12 mouse cellular contexts compared by ENCODE assay signal in genomic region chr9:98939290-98939689, GRCm38 (mm10). TPM values are rescaled to one million over a fixed set of nuclear protein-coding genes. Genes with fewer than 3 reads are reported as not detected.
DNase-seq lines count a peak whose midpoint lies in the region; TF ChIP-seq lines count a peak whose summit lies in the region.
"Had no signal": no experiment of that assay in that cellular context is flagged by ENCODE, and none has a peak within 500 bp of the region (broad histone marks: within the 10 kb centered on the region; RNA-seq: fewer than 3 reads in every experiment).

No protein-coding gene starts in this region.

- WGBS in heart, adult 2 months, result 12% methylated on average over 2 of the region's 2 CpGs
- 17% methylated on average over 2 of the region's 2 CpGs for WGBS in lung, adult 2 months
- 22% methylated on average over 2 of the region's 2 CpGs for WGBS in embryonic facial prominence, embryonic 10.5 days

- no peak overlapping the region for H3K9ac ChIP-seq in heart, adult 2 months (ENCODE audit: low read depth, low read length)

- TF ChIP-seq EP300 in heart, adult 2 months (IDR thresholded peaks at IDR 0.05; ENCODE audit: insufficient read depth, low read depth, low read length), result no peak

- no peak for DNase-seq in heart, adult 2 months
- no peak for DNase-seq in heart, adult 18-20 months
- DNase-seq in lung, adult 2 months, result no peak
- no peak for DNase-seq in lung, postnatal 10 days
- DNase-seq in ES-CJ7 (ENCODE audit: low read depth, low spot score), result peak; percentile 40
- DNase-seq in embryonic facial prominence, embryonic 10.5 days (ENCODE audit: low spot score), result peak; percentile 52
- no peak for DNase-seq in right cerebral cortex, postnatal 36 days (ENCODE audit: low spot score in 2 of 2)
- DNase-seq: lung, postnatal 36 days; spleen, adult 18-20 months; thymus, postnatal 36 days had no signal

- H3K9me3 ChIP-seq in embryonic facial prominence, embryonic 10.5 days, result no peaks in the 10 kb centered on the region

- TF ChIP-seq POLR2A in heart, adult 2 months (IDR thresholded peaks at IDR 0.05; ENCODE audit: insufficient read depth, low read depth, low read length), result no peak
- no peak for TF ChIP-seq POLR2A in lung, adult 2 months (IDR thresholded peaks at IDR 0.05; ENCODE audit: borderline replicate concordance, extremely low read depth, low read depth, low read length)

- peak; percentile 59 for TF ChIP-seq CTCF in heart, adult 2 months (IDR thresholded peaks at IDR 0.05)
- peak; percentile 35; the same call in 1 of the 2 replicates for TF ChIP-seq CTCF in lung, adult 2 months (IDR thresholded peaks at IDR 0.05; ENCODE audit: insufficient read depth, low read length)

- H3K36me3 ChIP-seq in heart, adult 2 months (ENCODE audit: control insufficient read depth, insufficient read depth, low read length), result no peaks in the 10 kb centered on the region
- no peaks in the 10 kb centered on the region for H3K36me3 ChIP-seq in embryonic facial prominence, embryonic 10.5 days (replicated peaks)

- H3K27ac ChIP-seq in heart, adult 2 months, result no peak overlapping the region
- H3K27ac ChIP-seq in embryonic facial prominence, embryonic 10.5 days (replicated peaks), result no peak overlapping the region

- no peak overlapping the region for H3K4me3 ChIP-seq in heart, adult 2 months
- no peak overlapping the region for H3K4me3 ChIP-seq in lung, adult 2 months (replicated peaks; ENCODE audit: extremely low read depth, low read depth, low read length)
- no peak overlapping the region for H3K4me3 ChIP-seq in embryonic facial prominence, embryonic 10.5 days

- no peaks in the 10 kb centered on the region for H3K4me1 ChIP-seq in heart, adult 2 months (ENCODE audit: control insufficient read depth, insufficient read depth, low read length)
- no peaks in the 10 kb centered on the region for H3K4me1 ChIP-seq in lung, adult 2 months (ENCODE audit: control insufficient read depth, insufficient read depth, low read length)
- H3K4me1 ChIP-seq in embryonic facial prominence, embryonic 10.5 days, result peaks cover 21% of the 10 kb centered on the region

- intact Hi-C loops in heart, adult 2 months (cut with DNase I), result no loop called here

- H3K27me3 ChIP-seq in heart, adult 2 months (ENCODE audit: control insufficient read depth, insufficient read depth, low read length), result no peaks in the 10 kb centered on the region
- H3K27me3 ChIP-seq in embryonic facial prominence, embryonic 10.5 days (replicated peaks; ENCODE audit: low read depth, poor library complexity, severe bottlenecking), result peaks cover 31% of the 10 kb centered on the region

- no peaks in the 10 kb centered on the region for H3K79me2 ChIP-seq in heart, adult 2 months (replicated peaks; ENCODE audit: control insufficient read depth, insufficient read depth, low read length)

RNA-seq across cellular contexts. Expression of gene Foxl2, which starts 15.8 kb away (rescaled TPM):
- total RNA-seq in heart, adult 2 months (2021), result not detected
- not detected in 2 replicates for polyA plus RNA-seq in heart, adult 2 months (2012; rRNA removed)
- total RNA-seq in heart, adult 18-20 months (2021), result not detected
- polyA plus RNA-seq in lung, adult 2 months (2012; rRNA removed), result not detected in 2 replicates
- 1.9 and 2.4 TPM in 2 replicates for polyA plus RNA-seq in embryonic facial prominence, embryonic 10.5 days (2016; fragmentation: Nextera tagmentation; extraction: Ambion mirVana)
- polyA plus RNA-seq: heart, embryonic 14.5 days had no signal

RNA-seq across cellular contexts. Expression of gene 7420426K07Rik, which starts 36.4 kb away (rescaled TPM):
- not detected for total RNA-seq in heart, adult 2 months (2021)
- polyA plus RNA-seq in heart, adult 2 months (2012; rRNA removed), result not detected in 2 replicates
- not detected for total RNA-seq in heart, adult 18-20 months (2021)
- not detected in 2 replicates for polyA plus RNA-seq in lung, adult 2 months (2012; rRNA removed)
- not detected in 2 replicates for polyA plus RNA-seq in embryonic facial prominence, embryonic 10.5 days (2016; fragmentation: Nextera tagmentation; extraction: Ambion mirVana)
- polyA plus RNA-seq: heart, embryonic 14.5 days; neural tube, embryonic 11.5 days had no signal

RNA-seq across cellular contexts. Expression of gene Faim, which starts 46.9 kb away (rescaled TPM):
- total RNA-seq in heart, adult 2 months (2021), result 1 to 10 TPM; 4.1 to 5.4 TPM
- 2.1 and 3.7 TPM in 2 replicates for polyA plus RNA-seq in heart, adult 2 months (2012; rRNA removed)
- total RNA-seq in heart, adult 18-20 months (2021), result 1 to 10 TPM; 4.8 to 5.6 TPM
- 5.2 and 6.6 TPM in 2 replicates for polyA plus RNA-seq in lung, adult 2 months (2012; rRNA removed)
- polyA plus RNA-seq in embryonic facial prominence, embryonic 10.5 days (2016; fragmentation: Nextera tagmentation; extraction: Ambion mirVana), result 58.1 and 61.8 TPM in 2 replicates

Comparison
In these comparisons a context has a peak if more than half of its experiments do, and no peak if none do; other contexts are left out.
1. DNase-seq: peak in ES-CJ7 (single experiment) and embryonic facial prominence, embryonic 10.5 days (single experiment); none in heart, adult 2 months (0 of 2), heart, adult 18-20 months (0 of 2), lung, adult 2 months (single experiment), lung, postnatal 10 days (single experiment) and right cerebral cortex, postnatal 36 days (0 of 2).